Mouse (Mus musculus) embryo, embryonic 10.5 days (tissue): Measurements from ENCODE around the gene Slc51a.
"Not testable (repeated sequence)": the region's sequence is repeated elsewhere in the genome, so short reads cannot be mapped to it uniquely, and the experiment has no call there.

Experiments used
- DNase-seq: peaks from one replicate; pipeline ENCODE4 v3.0.0-alpha.2; 2015; ENCODE audit warnings: low spot score

Slc51a gene

GRCm38 (mm10) chr16:32509066-32509942, 21.6 kb upstream of the Slc51a start:
- no peak for DNase-seq

- no peak for DNase-seq
Measured at GRCm38 (mm10) chr16:32508506-32509065, 20.9 kb upstream of the Slc51a start.

GRCm38 (mm10) chr16:32508035-32508434, 20.4 kb upstream of the Slc51a start:
- no peak for DNase-seq

- peak; percentile 77 for DNase-seq
Measured at GRCm38 (mm10) chr16:32507407-32507806, 19.7 kb upstream of the Slc51a start.

- no peak for DNase-seq
Measured at GRCm38 (mm10) chr16:32506868-32507267, 19.2 kb upstream of the Slc51a start.

GRCm38 (mm10) chr16:32506298-32506697, 18.6 kb upstream of the Slc51a start:
- DNase-seq = no peak

- no peak for DNase-seq
Measured at GRCm38 (mm10) chr16:32503633-32504032, 16.0 kb upstream of the Slc51a start.

- no peak for DNase-seq
Measured at GRCm38 (mm10) chr16:32502621-32503335, 15.1 kb upstream of the Slc51a start.

GRCm38 (mm10) chr16:32501459-32501858, 13.8 kb upstream of the Slc51a start:
- DNase-seq = no peak

- DNase-seq = peak; percentile 93
Measured at GRCm38 (mm10) chr16:32499430-32500037, 11.9 kb upstream of the Slc51a start.

GRCm38 (mm10) chr16:32498996-32499395, 11.3 kb upstream of the Slc51a start:
- no peak for DNase-seq

GRCm38 (mm10) chr16:32495965-32496364, 8.3 kb upstream of the Slc51a start, which contains the start of gene Zdhhc19:
TSS of gene Zdhhc19 (plus strand) at chr16:32496265.
- no peak for DNase-seq

- DNase-seq = not testable (repeated sequence)
Measured at GRCm38 (mm10) chr16:32494371-32494770, 6.7 kb upstream of the Slc51a start.

- DNase-seq = no peak
Measured at GRCm38 (mm10) chr16:32488939-32489338, 1.3 kb upstream of the Slc51a start.

- DNase-seq = no peak
Measured at GRCm38 (mm10) chr16:32486046-32486445, 1.6 kb downstream of the Slc51a start.

- no peak for DNase-seq
Measured at GRCm38 (mm10) chr16:32485209-32485608, 2.5 kb downstream of the Slc51a start.

GRCm38 (mm10) chr16:32484431-32484871, 3.2 kb downstream of the Slc51a start:
- peak; percentile 65 for DNase-seq

- DNase-seq = no peak
Measured at GRCm38 (mm10) chr16:32479415-32479814, 8.3 kb downstream of the Slc51a start.

- DNase-seq = no peak
Measured at GRCm38 (mm10) chr16:32477315-32477714, 10.4 kb downstream of the Slc51a start.

GRCm38 (mm10) chr16:32472276-32473015, 15.2 kb downstream of the Slc51a start:
- DNase-seq = peak; percentile 29

- DNase-seq = no peak
Measured at GRCm38 (mm10) chr16:32469404-32470105, 18.1 kb downstream of the Slc51a start.
